Mouse (Mus musculus) neutrophil, adult 59 days (primary cell): ENCODE data around the gene Slc35a5. TPM values are rescaled to one million over a fixed set of nuclear protein-coding genes. Genes with fewer than 3 reads are reported as not detected.

ENCODE experiments used
- total RNA-seq, 2 experiments: library from RNA; stranded (reverse); gene quantifications; 1 replicate in 1 of 2; 2 replicates in 1 of 2; pipeline ENCODE4 v1.2.4; 2023

Gene Slc35a5
- total RNA-seq, result 10 to 100 TPM; 77.4 to 80.9 TPM

DNA sequence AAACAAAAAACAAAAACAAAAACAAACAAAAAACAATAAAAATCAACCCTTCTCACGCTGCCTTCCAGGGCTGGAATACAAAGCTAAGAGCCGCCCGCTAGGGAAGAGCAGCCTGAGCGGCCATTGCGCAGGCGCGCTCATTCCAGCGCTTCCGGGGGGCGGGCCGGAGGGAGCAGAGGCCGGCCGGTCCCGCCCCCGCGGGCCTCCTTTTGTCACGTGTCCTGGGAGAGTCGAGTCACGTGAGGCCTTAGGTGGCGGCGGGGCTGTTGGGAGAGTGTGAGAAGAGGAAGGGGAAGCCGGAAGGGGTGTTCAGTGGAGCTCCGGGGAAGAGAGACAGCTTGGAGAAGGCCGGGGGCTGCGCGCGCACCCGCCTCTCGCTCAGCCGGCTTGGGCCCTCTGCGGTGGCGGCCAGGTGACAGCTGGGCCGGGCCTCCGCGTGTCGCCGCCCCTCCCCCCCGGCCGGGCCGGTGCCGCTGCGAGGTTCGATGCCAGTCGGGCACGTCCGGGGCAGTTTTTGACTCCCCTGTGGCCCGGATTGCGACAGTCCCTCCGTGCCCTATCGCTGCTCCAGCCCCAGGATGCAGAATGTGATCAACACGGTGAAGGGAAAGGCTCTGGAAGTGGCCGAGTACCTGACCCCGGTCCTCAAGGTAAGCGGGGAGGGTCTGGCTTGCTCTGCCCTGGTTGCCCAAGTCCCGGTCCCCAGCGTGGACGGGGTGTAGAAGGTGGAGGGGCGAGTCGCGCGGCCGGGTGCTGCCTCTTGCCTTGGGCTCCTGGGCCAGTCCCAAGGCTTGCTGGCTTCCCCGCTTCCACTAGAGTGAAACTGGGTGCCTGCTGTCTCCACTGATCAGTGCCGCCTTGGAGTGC lies at the start of gene Slc35a5, which contains the start of gene Atg3:
TSS of gene Slc35a5 (minus strand) at position 185 of the 867 bp plus-strand sequence.
TSS of gene Atg3 (plus strand) at position 264 of the 867 bp plus-strand sequence.

DNA sequence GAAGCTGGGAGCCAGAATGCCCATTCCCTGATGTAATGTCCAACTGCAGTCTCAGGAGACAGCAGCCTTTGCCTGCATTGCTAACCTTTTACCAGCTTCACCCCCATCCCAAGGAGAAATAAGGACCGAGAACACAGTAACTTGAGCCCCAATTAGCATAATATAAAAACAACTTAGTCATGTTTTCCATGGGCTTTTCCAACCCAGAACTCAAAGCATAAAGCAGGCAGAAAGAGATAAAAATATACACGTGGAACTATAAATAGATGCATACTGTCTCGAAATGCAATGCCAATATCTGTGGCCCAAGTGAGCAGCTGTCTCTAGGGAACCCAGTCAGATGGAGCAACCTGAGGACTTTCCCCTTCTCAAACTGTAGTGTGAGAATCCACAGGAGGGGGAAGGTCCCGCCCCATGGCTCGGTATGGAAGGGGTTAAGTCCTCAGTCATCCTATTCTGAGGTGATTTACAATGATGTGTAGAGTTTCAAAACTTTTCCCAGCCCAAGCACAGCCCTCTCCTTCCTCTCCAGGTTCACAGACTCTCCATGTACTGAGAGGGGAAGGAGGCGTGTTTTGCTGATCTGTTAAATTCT lies 65.3 kb downstream of the Slc35a5 start, which contains the start of gene Ccdc80:
TSS of gene Ccdc80 (plus strand) at position 266 of the 595 bp plus-strand sequence.

Other genes starting within 250 kb of the Slc35a5 start
- gene Cd200r3, start 215.0 kb downstream of the Slc35a5 start, total RNA-seq, result 1 to 10 TPM; 4.9 to 8.5 TPM
- gene Ccdc80, start 65.3 kb downstream of the Slc35a5 start, total RNA-seq, result 1 to 10 TPM; 2.4 to 3.3 TPM
- 100 to 1,000 TPM in 1 of 2 experiments, 10 to 100 TPM in 1; 99.2 to 104 TPM for gene Atg3, start 79 bp upstream of the Slc35a5 start, total RNA-seq
- 10 to 100 TPM in 1 of 2 experiments, 1 to 10 TPM in 1; 5.7 to 10.4 TPM for gene Btla, start 65.6 kb upstream of the Slc35a5 start, total RNA-seq